Mouse (Mus musculus) liver, embryonic 14.5 days (tissue): Measurements from ENCODE around the gene Ppp1r32.

ENCODE experiments used
- CTCF ChIP-seq: IDR thresholded peaks from 2 replicates; pipeline ENCODE4 v1.5.1; 2016; ENCODE audit warnings: antibody characterized with exemption, low read depth, control low read depth
- EP300 ChIP-seq: IDR thresholded peaks from 2 replicates; pipeline ENCODE4 v1.6.1; 2016; ENCODE audit warnings: antibody characterized with exemption, low read depth

DNA sequence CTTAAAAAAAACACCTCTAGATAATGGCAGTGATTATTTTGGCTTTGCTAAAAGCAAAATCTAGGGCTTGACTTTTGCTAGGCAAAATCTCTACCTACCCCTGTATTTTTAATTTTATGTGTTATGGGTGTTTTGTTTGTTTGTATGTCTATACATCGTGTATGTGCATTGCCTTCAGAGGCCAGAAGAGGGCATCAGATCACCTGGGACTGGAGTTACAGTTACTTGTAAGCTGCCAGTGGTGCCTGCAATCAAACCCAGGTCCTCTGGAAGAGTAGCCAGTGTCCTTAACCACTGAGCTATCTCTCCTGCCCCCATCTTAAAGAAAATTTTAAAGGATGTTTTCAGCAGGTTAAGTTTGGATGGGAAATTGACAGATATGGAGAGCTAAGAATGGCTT, 47.4 kb upstream of the Ppp1r32 start:
- TF ChIP-seq CTCF (peak; percentile 48), EP300 (no peak)
